Mouse (Mus musculus): Measurements from ENCODE around the gene Klf6. TPM values are rescaled to one million over a fixed set of nuclear protein-coding genes. Genes with fewer than 3 reads are reported as not detected.

Klf6 gene
- polyA plus RNA-seq, 1 experiment, result 21.2 TPM

GRCm38 (mm10) chr13:5831976-5832375 is 29.3 kb upstream of the Klf6 start:
- Histone ChIP-seq H3K4me3 (no peak overlapping the region), H3K79me2 (ENCODE audit: control insufficient read depth, insufficient read depth) (no peaks in the 10 kb centered on the region), H3ac (ENCODE audit: control insufficient read depth, insufficient read length) (no peak overlapping the region), H3K27me3 (ENCODE audit: control insufficient read depth, insufficient read depth, insufficient read length) (no peaks in the 10 kb centered on the region), H3K36me3 (ENCODE audit: control insufficient read depth, insufficient read depth) (no peaks in the 10 kb centered on the region), H3K4me2 (ENCODE audit: low read depth) (no peak overlapping the region)
- TF ChIP-seq SRF (IDR thresholded peaks at IDR 0.05; ENCODE audit: control insufficient read depth, insufficient read length, low read depth) (no peak), TCF12 (IDR thresholded peaks at IDR 0.05; ENCODE audit: insufficient read depth, poor library complexity, severe bottlenecking) (no peak), E2F4 (IDR thresholded peaks at IDR 0.05; ENCODE audit: insufficient read depth) (no peak), TCF3 (IDR thresholded peaks at IDR 0.05; ENCODE audit: insufficient read length, low read depth) (no peak), MYOD1 (IDR thresholded peaks at IDR 0.05; ENCODE audit: control insufficient read depth in 1 of 3, insufficient read length in 2 of 3, low read depth in 2 of 3) (no peak), POLR2A (IDR thresholded peaks at IDR 0.05; ENCODE audit: insufficient read length, low read depth) (no peak), CEBPB (IDR thresholded peaks at IDR 0.05; ENCODE audit: insufficient read depth, poor library complexity, severe bottlenecking) (no peak), REST (IDR thresholded peaks at IDR 0.05; ENCODE audit: insufficient read depth, insufficient read length) (no peak), MYOG (IDR thresholded peaks at IDR 0.05; ENCODE audit: control insufficient read depth in 1 of 3, insufficient read depth in 1 of 3, insufficient read length in 2 of 3, low read depth in 2 of 3) (no peak), POLR2AphosphoS2 (IDR thresholded peaks at IDR 0.05; ENCODE audit: insufficient read length, low read depth) (no peak), USF1 (IDR thresholded peaks at IDR 0.05; ENCODE audit: low read depth) (no peak), MAX (IDR thresholded peaks at IDR 0.05; ENCODE audit: low read depth) (no peak)

- H3K27me3 ChIP-seq (ENCODE audit: control insufficient read depth, insufficient read depth, insufficient read length), result no peaks in the 10 kb centered on the region
- peak; percentile 35 for TF ChIP-seq USF1 (IDR thresholded peaks at IDR 0.05; ENCODE audit: low read depth)
- no peak for TF ChIP-seq SRF (IDR thresholded peaks at IDR 0.05; ENCODE audit: control insufficient read depth, insufficient read length, low read depth)
- TF ChIP-seq MYOD1 (IDR thresholded peaks at IDR 0.05; ENCODE audit: control insufficient read depth in 1 of 3, insufficient read length in 2 of 3, low read depth in 2 of 3), result peak in 1 of 3 experiments; percentile 28
- H3K36me3 ChIP-seq (ENCODE audit: control insufficient read depth, insufficient read depth), result no peaks in the 10 kb centered on the region
Observed at GRCm38 (mm10) chr13:5837174-5837777, 24.0 kb upstream of the Klf6 start.

GRCm38 (mm10) chr13:5841418-5841817 is 19.9 kb upstream of the Klf6 start:
- Histone ChIP-seq H3K27me3 (ENCODE audit: control insufficient read depth, insufficient read depth, insufficient read length) (no peaks in the 10 kb centered on the region), H3K79me2 (ENCODE audit: control insufficient read depth, insufficient read depth) (no peaks in the 10 kb centered on the region), H3K4me3 (no peak overlapping the region), H3ac (ENCODE audit: control insufficient read depth, insufficient read length) (no peak overlapping the region), H3K4me2 (ENCODE audit: low read depth) (no peak overlapping the region), H3K36me3 (ENCODE audit: control insufficient read depth, insufficient read depth) (no peaks in the 10 kb centered on the region)
- TF ChIP-seq SRF (IDR thresholded peaks at IDR 0.05; ENCODE audit: control insufficient read depth, insufficient read length, low read depth) (no peak), POLR2AphosphoS2 (IDR thresholded peaks at IDR 0.05; ENCODE audit: insufficient read length, low read depth) (no peak), MYOG (IDR thresholded peaks at IDR 0.05; ENCODE audit: control insufficient read depth in 1 of 3, insufficient read depth in 1 of 3, insufficient read length in 2 of 3, low read depth in 2 of 3) (no peak), REST (IDR thresholded peaks at IDR 0.05; ENCODE audit: insufficient read depth, insufficient read length) (no peak), TCF12 (IDR thresholded peaks at IDR 0.05; ENCODE audit: insufficient read depth, poor library complexity, severe bottlenecking) (no peak), CEBPB (IDR thresholded peaks at IDR 0.05; ENCODE audit: insufficient read depth, poor library complexity, severe bottlenecking) (no peak), MYOD1 (IDR thresholded peaks at IDR 0.05; ENCODE audit: control insufficient read depth in 1 of 3, insufficient read length in 2 of 3, low read depth in 2 of 3) (no peak), POLR2A (IDR thresholded peaks at IDR 0.05; ENCODE audit: insufficient read length, low read depth) (no peak), USF1 (IDR thresholded peaks at IDR 0.05; ENCODE audit: low read depth) (no peak), TCF3 (IDR thresholded peaks at IDR 0.05; ENCODE audit: insufficient read length, low read depth) (no peak), E2F4 (IDR thresholded peaks at IDR 0.05; ENCODE audit: insufficient read depth) (no peak), MAX (IDR thresholded peaks at IDR 0.05; ENCODE audit: low read depth) (no peak)

More at GRCm38 (mm10) chr13:5837174-5837777, 24.0 kb upstream of the Klf6 start:
- H3K4me3 ChIP-seq, result no peak overlapping the region
- peak overlapping the region; percentile 54 for H3K4me2 ChIP-seq (ENCODE audit: low read depth)
- H3ac ChIP-seq (ENCODE audit: control insufficient read depth, insufficient read length), result no peak overlapping the region
- H3K79me2 ChIP-seq (ENCODE audit: control insufficient read depth, insufficient read depth), result no peaks in the 10 kb centered on the region

- no peak overlapping the region for H3K4me3 ChIP-seq
- H3K4me2 ChIP-seq (ENCODE audit: low read depth), result peak overlapping the region; percentile 16
- TF ChIP-seq MYOD1 (IDR thresholded peaks at IDR 0.05; ENCODE audit: control insufficient read depth in 1 of 3, insufficient read length in 2 of 3, low read depth in 2 of 3) (no peak), MYOG (IDR thresholded peaks at IDR 0.05; ENCODE audit: control insufficient read depth in 1 of 3, insufficient read depth in 1 of 3, insufficient read length in 2 of 3, low read depth in 2 of 3) (no peak), POLR2A (IDR thresholded peaks at IDR 0.05; ENCODE audit: insufficient read length, low read depth) (no peak), POLR2AphosphoS2 (IDR thresholded peaks at IDR 0.05; ENCODE audit: insufficient read length, low read depth) (no peak), REST (IDR thresholded peaks at IDR 0.05; ENCODE audit: insufficient read depth, insufficient read length) (no peak), SRF (IDR thresholded peaks at IDR 0.05; ENCODE audit: control insufficient read depth, insufficient read length, low read depth) (no peak), USF1 (IDR thresholded peaks at IDR 0.05; ENCODE audit: low read depth) (no peak), MAX (IDR thresholded peaks at IDR 0.05; ENCODE audit: low read depth) (no peak), E2F4 (IDR thresholded peaks at IDR 0.05; ENCODE audit: insufficient read depth) (no peak)
- H3K79me2 ChIP-seq (ENCODE audit: control insufficient read depth, insufficient read depth), result no peaks in the 10 kb centered on the region
- H3K36me3 ChIP-seq (ENCODE audit: control insufficient read depth, insufficient read depth), result no peaks in the 10 kb centered on the region
- H3K27me3 ChIP-seq (ENCODE audit: control insufficient read depth, insufficient read depth, insufficient read length), result no peaks in the 10 kb centered on the region
- no peak overlapping the region for H3ac ChIP-seq (ENCODE audit: control insufficient read depth, insufficient read length)
Observed at GRCm38 (mm10) chr13:5842911-5843310, 18.4 kb upstream of the Klf6 start.

GRCm38 (mm10) chr13:5843829-5844228 is 17.5 kb upstream of the Klf6 start:
- Histone ChIP-seq H3K79me2 (ENCODE audit: control insufficient read depth, insufficient read depth) (no peaks in the 10 kb centered on the region), H3ac (ENCODE audit: control insufficient read depth, insufficient read length) (no peak overlapping the region), H3K27me3 (ENCODE audit: control insufficient read depth, insufficient read depth, insufficient read length) (no peaks in the 10 kb centered on the region), H3K36me3 (ENCODE audit: control insufficient read depth, insufficient read depth) (no peaks in the 10 kb centered on the region), H3K4me2 (ENCODE audit: low read depth) (peak overlapping the region; percentile 95), H3K4me3 (no peak overlapping the region)
- TF ChIP-seq POLR2AphosphoS2 (IDR thresholded peaks at IDR 0.05; ENCODE audit: insufficient read length, low read depth), result no peak
- no peak for TF ChIP-seq TCF12 (IDR thresholded peaks at IDR 0.05; ENCODE audit: insufficient read depth, poor library complexity, severe bottlenecking)
- no peak for TF ChIP-seq USF1 (IDR thresholded peaks at IDR 0.05; ENCODE audit: low read depth)
- TF ChIP-seq POLR2A (IDR thresholded peaks at IDR 0.05; ENCODE audit: insufficient read length, low read depth), result no peak
- no peak for TF ChIP-seq MYOD1 (IDR thresholded peaks at IDR 0.05; ENCODE audit: control insufficient read depth in 1 of 3, insufficient read length in 2 of 3, low read depth in 2 of 3)
- no peak for TF ChIP-seq SRF (IDR thresholded peaks at IDR 0.05; ENCODE audit: control insufficient read depth, insufficient read length, low read depth)
- TF ChIP-seq TCF3 (IDR thresholded peaks at IDR 0.05; ENCODE audit: insufficient read length, low read depth), result no peak
- TF ChIP-seq MAX (IDR thresholded peaks at IDR 0.05; ENCODE audit: low read depth), result no peak
- TF ChIP-seq MYOG (IDR thresholded peaks at IDR 0.05; ENCODE audit: control insufficient read depth in 1 of 3, insufficient read depth in 1 of 3, insufficient read length in 2 of 3, low read depth in 2 of 3), result no peak
- no peak for TF ChIP-seq REST (IDR thresholded peaks at IDR 0.05; ENCODE audit: insufficient read depth, insufficient read length)
- no peak for TF ChIP-seq CEBPB (IDR thresholded peaks at IDR 0.05; ENCODE audit: insufficient read depth, poor library complexity, severe bottlenecking)
- TF ChIP-seq E2F4 (IDR thresholded peaks at IDR 0.05; ENCODE audit: insufficient read depth), result no peak
